Mouse (Mus musculus): ENCODE data around the gene Fam170b. TPM values are rescaled to one million over a fixed set of nuclear protein-coding genes. Genes with fewer than 3 reads are reported as not detected.

Fam170b gene
- total RNA-seq, 2 experiments from 2014 or later: not detected

DNA sequence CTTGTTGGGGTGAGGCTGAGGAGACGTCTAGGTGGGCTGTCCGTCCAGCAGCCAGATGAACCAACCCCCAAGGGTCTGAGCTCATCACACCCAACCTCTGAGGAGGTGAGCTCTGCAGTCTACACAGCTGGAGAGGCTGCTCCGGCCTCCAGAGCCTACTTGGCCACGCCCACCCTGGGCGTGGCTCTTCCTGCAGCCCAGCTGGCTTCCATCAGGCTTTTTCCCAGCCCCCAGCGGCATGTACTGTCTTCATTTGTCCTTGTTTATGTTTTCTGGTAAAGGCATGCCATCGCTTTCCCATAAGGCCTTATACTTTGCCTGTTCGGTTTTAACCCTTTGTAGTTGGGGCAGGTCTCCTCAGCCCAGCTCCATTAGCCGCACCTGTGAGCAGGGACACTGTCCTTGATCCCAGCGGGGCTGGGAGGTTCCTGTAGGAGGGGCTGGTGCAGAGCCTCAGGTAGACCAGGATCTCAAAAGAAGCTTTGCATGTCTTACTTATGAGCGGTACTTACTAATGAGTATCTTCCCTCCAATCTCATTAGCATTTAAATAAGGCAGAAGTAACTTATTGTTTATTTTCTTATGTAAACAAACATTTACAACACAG, 8.2 kb upstream of the Fam170b start:
- 0 out of 2 replicates have a peak, but pooled peaks have one; percentile 34 for ATAC-seq (replicated peaks; ENCODE audit: poor library complexity, severe bottlenecking)

DNA sequence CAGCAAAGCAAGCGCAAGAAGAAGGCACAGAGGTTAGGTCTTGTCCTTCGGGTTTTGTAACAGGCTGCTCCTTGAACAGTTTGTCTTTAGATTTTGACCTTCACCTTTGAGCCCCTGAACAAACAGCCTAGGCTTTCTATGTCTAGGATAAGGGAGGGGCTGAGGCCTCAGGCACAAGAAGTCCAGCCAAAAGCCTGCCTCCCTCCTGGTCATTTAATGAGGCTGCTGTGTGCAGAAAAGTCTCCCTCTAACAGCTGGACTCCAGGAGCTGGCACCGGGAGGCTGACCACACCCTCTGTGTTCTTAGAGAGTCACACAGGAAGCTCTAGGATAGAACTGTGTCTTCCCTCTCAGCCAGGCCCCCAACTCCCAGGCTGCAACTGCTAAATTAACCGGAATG, 6.6 kb upstream of the Fam170b start:
- ATAC-seq (replicated peaks; ENCODE audit: poor library complexity, severe bottlenecking): no peak

- ATAC-seq (replicated peaks; ENCODE audit: poor library complexity, severe bottlenecking): no peak
These were observed 5.6 kb upstream of the Fam170b start for GRCm38 (mm10) chr14:32827994-32828650.

DNA sequence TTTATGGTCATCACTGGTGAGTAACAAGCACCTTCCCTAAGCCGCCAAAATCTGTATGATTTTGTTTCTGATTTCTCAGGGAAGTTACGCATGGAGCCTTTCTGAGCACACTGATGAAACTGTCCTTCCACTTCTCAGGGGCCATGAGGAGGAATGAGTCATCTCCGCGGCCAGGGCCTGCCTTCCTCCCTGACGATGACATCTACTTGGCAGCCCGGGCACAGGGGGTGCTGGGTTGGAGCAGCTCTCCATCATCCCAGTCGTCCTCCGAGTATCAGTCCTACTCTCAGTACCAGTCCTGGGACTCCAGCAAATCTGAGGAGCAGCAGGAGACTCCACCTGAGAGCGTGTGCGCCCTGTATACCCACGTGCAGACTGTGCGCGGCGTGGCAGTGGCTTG, 1.4 kb downstream of the Fam170b start:
- no peak for ATAC-seq (replicated peaks; ENCODE audit: poor library complexity, severe bottlenecking)

DNA sequence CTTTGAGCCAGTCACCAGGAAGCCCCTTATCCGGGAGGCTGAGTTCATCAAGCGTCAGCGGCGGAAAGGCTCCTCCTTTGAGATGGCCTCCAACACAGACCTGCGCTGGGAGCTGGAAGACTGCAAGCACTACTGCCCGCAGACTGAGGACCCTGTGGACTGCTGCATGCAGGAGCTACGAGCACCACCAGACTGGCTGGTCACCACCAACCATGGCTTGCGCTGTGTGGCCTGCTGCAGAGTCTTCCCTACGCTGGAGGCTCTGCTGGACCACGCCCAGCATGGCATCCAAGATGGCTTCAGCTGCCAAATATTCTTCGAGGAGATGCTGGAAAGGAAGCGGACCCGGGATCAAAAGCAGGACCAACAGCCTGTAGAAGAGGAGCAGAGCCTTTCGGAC, 1.8 kb downstream of the Fam170b start:
- ATAC-seq (replicated peaks; ENCODE audit: poor library complexity, severe bottlenecking): no peak

- no peak for ATAC-seq (replicated peaks; ENCODE audit: poor library complexity, severe bottlenecking)
These were observed 2.4 kb downstream of the Fam170b start for GRCm38 (mm10) chr14:32836191-32836590.

DNA sequence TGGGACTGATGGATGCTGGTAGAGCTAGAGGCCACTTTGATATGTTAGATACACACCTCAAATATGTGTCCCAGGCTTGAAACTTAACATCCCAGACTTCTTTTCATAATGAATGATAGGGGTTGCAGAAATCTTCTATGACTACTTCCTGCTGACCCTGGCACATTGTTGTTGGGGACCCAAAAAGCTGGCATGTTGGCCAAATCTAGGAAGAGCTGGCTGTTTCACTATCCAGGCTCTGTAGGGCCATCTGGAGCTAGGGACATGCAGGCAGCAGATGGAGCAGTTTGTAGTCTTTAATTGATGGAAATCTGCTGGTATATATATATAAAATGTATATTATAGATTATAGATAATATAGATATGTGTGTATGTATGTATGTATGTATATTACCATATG, 8.3 kb downstream of the Fam170b start:
- no peak for ATAC-seq (replicated peaks; ENCODE audit: poor library complexity, severe bottlenecking)

- ATAC-seq (replicated peaks; ENCODE audit: poor library complexity, severe bottlenecking): no peak
These were observed 20.3 kb downstream of the Fam170b start for GRCm38 (mm10) chr14:32854059-32854458.

GRCm38 (mm10) chr14:32856246-32856645, 22.5 kb downstream of the Fam170b start:
- no peak for ATAC-seq (replicated peaks; ENCODE audit: poor library complexity, severe bottlenecking)

- ATAC-seq (replicated peaks; ENCODE audit: poor library complexity, severe bottlenecking): peak; percentile 30
These were observed 23.0 kb downstream of the Fam170b start, which contains the start of gene Vstm4 for GRCm38 (mm10) chr14:32856681-32857328. TSS of gene Vstm4 (plus strand) at chr14:32856756.

- no peak for ATAC-seq (replicated peaks; ENCODE audit: poor library complexity, severe bottlenecking)
These were observed 24.6 kb downstream of the Fam170b start for GRCm38 (mm10) chr14:32858361-32858760.

- no peak for ATAC-seq (replicated peaks; ENCODE audit: poor library complexity, severe bottlenecking)
These were observed 25.3 kb downstream of the Fam170b start for GRCm38 (mm10) chr14:32858941-32859510.

DNA sequence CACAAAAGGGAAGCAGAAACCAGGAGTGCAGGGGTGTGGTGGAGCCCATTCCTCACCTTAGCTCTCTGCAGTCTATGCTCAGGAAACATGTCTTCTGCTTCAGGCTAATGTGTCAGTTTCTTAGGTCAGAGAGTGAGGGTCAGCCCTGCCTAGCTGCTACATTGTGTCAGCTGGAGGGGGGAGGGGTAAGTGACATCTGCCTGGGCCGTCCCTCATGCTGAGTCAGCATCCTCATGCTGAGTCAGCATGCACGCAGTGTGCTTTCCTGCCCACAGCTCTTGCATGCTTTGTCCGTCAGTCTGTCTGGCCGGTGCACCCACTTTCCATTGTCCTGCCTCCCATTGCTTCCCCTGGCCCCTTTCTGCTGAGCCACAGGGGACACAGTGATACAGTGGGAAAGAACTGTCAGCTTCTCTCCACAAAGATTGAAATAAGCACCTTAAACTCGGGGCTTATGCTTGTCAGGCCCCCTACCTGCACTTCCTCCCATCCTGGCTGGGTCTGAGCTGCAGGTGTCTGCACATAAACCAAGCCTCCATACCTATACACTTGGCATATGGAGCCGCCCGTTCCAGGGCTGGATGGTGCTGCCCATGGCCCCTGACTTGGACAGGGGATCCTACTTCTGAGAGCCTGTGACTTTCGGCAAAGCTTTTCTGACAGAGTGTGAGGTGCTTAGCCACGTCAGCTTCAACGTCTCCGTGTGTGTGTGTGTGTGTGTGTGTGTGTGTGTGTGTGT, 26.2 kb downstream of the Fam170b start:
- ATAC-seq (replicated peaks; ENCODE audit: poor library complexity, severe bottlenecking): no peak

DNA sequence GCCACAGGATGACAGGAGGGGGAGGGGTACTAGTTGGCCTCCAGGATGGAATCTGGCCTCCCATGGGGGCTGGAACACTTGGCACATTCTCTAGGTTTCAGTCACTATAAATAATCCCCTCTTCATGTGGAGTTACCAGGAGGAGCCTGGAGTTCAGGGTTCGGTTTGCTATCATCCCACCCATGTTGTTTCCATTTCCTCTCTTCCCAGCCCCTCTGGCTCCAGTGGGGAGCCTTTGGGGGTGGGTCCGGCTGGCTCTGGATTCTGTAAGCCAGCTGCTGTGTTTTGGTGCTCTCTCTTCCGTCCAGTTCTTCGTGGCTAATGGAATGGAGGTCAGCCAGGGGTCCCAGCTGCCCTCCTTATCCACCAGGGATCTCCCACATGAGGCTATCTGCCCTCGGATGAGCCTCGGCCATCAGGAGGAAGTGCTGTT, 27.4 kb downstream of the Fam170b start:
- no peak for ATAC-seq (replicated peaks; ENCODE audit: poor library complexity, severe bottlenecking)

DNA sequence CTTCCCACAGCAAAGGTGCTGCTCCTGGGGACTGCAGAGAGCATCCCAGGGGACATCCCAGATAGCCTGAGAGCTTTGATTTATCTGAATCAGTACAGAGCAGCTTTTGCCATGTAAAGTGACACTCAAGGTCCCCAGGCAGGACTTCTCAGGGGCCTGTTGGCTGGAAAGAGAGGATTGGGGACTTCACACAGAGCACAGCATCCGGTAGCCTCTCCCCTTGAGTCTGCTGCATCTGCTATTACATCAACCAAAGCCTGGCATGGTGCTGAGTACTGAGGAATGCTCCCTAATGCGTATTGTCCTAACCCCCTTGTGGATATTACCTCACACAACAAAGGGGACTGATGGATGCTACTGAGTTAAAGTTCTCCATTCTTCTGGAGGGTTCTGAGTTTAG, 27.9 kb downstream of the Fam170b start:
- no peak for ATAC-seq (replicated peaks; ENCODE audit: poor library complexity, severe bottlenecking)

- ATAC-seq (replicated peaks; ENCODE audit: poor library complexity, severe bottlenecking): no peak
These were observed 31.6 kb downstream of the Fam170b start for GRCm38 (mm10) chr14:32865331-32865730.

DNA sequence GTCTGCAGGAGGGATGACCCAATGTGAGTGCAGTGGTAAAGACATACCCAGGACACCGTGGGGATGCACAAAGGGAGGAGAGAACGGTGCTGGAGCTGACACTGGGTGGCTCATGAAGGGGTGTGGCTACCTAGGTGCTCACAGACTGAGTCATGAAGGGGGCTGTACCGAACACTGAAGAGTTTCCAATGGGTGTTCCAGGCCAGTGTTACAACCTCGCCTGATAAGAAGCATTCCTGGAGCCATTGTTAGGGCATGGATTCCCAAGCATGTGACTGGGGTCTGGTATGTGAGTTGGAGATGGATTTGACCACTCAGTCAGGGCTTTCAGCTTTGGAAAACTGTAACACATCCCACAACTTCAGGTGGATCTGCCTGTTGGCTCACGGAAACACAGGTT, 38.2 kb downstream of the Fam170b start:
- ATAC-seq (replicated peaks; ENCODE audit: poor library complexity, severe bottlenecking): no peak

DNA sequence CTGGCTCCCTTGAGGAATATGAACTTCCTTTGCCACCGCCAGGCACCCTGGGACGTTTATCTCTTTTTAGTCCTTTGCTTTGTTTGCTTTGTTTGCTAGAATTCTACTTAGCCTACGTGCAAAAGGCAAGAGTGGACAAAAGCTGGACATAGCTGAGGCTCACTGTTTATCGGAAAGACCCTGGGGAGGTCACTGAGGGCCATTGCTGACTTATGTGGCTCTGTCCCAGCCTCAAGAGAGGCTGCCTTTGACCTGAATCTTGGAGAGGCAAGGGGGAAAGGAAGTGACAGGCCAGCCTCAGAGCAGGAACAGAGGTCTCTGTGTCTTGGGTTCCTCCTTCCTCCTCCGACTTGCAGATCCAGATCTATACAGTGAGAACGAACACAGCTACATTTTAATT, 43.8 kb downstream of the Fam170b start:
- ATAC-seq (replicated peaks; ENCODE audit: poor library complexity, severe bottlenecking): no peak

DNA sequence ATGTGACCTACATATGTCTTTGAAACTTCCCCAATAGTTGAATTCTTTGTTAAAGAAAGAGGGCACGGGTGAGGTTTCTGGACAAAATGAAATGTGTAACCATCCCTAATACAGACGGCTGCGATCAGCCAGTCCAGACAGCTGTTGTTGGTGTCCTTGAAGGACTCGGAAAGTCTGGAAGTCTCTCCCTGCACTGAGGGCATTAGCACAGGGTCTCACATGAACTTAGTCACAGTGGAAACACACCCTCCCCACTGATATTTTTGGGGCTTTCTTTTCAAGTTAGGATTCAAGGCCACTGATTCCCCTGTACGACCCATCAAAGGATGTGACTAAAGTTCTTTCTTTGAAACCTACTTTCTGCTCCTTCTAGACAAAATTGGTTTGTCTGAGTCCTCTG, 46.6 kb downstream of the Fam170b start:
- ATAC-seq (replicated peaks; ENCODE audit: poor library complexity, severe bottlenecking): no peak

DNA sequence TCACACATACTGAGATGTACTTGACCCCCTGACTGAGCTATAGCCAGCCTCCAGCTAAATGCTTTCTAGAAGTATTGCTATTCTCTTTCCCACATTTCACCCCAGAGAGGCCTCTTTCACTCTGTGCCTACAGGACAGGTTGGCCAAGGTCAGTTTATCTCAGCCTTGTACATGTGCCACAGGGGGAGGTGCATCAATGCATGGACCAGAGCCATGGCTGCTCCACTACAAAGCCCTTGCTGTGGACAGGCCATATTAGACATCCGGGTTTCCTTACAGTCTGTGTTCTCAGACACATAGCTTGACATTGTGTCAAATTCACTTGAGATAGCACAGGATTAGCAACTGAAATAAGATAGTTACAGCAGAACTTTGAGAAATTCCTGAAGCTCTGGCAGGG, 47.9 kb downstream of the Fam170b start:
- no peak for ATAC-seq (replicated peaks; ENCODE audit: poor library complexity, severe bottlenecking)
